In genomic region chr4:111432013-111432412, GRCm38 (mm10) we compare ENCODE assay signal across 25 mouse cellular contexts. TPM values are rescaled to one million over a fixed set of nuclear protein-coding genes. Genes with fewer than 3 reads are reported as not detected.
DNase-seq lines count a peak whose midpoint lies in the region; ATAC-seq and TF ChIP-seq lines count a peak whose summit lies in the region.
"Had no signal": no experiment of that assay in that cellular context is flagged by ENCODE, and none has a peak within 500 bp of the region (broad histone marks: within the 10 kb centered on the region; RNA-seq: fewer than 3 reads in every experiment).

No protein-coding gene starts in this region.

- TF ChIP-seq EP300 in stomach, postnatal 0 days (optimal IDR thresholded peaks at IDR 0.05), result no peak

- H3K4me1 ChIP-seq in embryonic facial prominence, embryonic 14.5 days (ENCODE audit: control insufficient read depth, insufficient read depth, low read length), result peaks cover 5% of the 10 kb centered on the region; the same call in 1 of the 2 replicates
- peaks cover 10% of the 10 kb centered on the region; the same call in 1 of the 2 replicates for H3K4me1 ChIP-seq in embryonic facial prominence, embryonic 10.5 days
- no peaks in the 10 kb centered on the region for H3K4me1 ChIP-seq in hindbrain, embryonic 16.5 days (ENCODE audit: control insufficient read depth, insufficient read depth, low read depth, low read length)
- peaks cover 10% of the 10 kb centered on the region; the same call in 1 of the 2 replicates for H3K4me1 ChIP-seq in hindbrain, embryonic 10.5 days (replicated peaks)
- no peaks in the 10 kb centered on the region for H3K4me1 ChIP-seq in midbrain, embryonic 11.5 days (ENCODE audit: control insufficient read depth, insufficient read depth, low read length)
- no peaks in the 10 kb centered on the region for H3K4me1 ChIP-seq in midbrain, postnatal 0 days (ENCODE audit: insufficient read depth, low read length)
- peaks cover 7% of the 10 kb centered on the region for H3K4me1 ChIP-seq in stomach, embryonic 16.5 days (ENCODE audit: control insufficient read depth, insufficient read depth, low read length)
- H3K4me1 ChIP-seq in stomach, postnatal 0 days (replicated peaks; ENCODE audit: control insufficient read depth, insufficient read depth), result peaks cover 11% of the 10 kb centered on the region
- H3K4me1 ChIP-seq: forebrain, embryonic 13.5 days; forebrain, embryonic 15.5 days had no signal

- no peak overlapping the region for H3K4me2 ChIP-seq in embryonic facial prominence, embryonic 14.5 days (ENCODE audit: low read depth, low read length)
- no peak overlapping the region for H3K4me2 ChIP-seq in hindbrain, embryonic 16.5 days (ENCODE audit: low read length)
- H3K4me2 ChIP-seq in midbrain, embryonic 11.5 days, result no peak overlapping the region
- H3K4me2 ChIP-seq in midbrain, postnatal 0 days (ENCODE audit: low read depth, low read length, poor library complexity, severe bottlenecking), result no peak overlapping the region
- H3K4me2 ChIP-seq in stomach, embryonic 16.5 days (ENCODE audit: low read depth, low read length), result no peak overlapping the region
- no peak overlapping the region for H3K4me2 ChIP-seq in stomach, postnatal 0 days (replicated peaks; ENCODE audit: low read depth)
- H3K4me2 ChIP-seq: embryonic facial prominence, embryonic 13.5 days; forebrain, embryonic 13.5 days; forebrain, embryonic 15.5 days had no signal

- H3K9me3 ChIP-seq in embryonic facial prominence, embryonic 14.5 days (ENCODE audit: control insufficient read depth, low read length), result no peaks in the 10 kb centered on the region
- no peaks in the 10 kb centered on the region for H3K9me3 ChIP-seq in embryonic facial prominence, embryonic 10.5 days
- no peaks in the 10 kb centered on the region for H3K9me3 ChIP-seq in hindbrain, embryonic 16.5 days (ENCODE audit: control insufficient read depth, low read length)
- no peaks in the 10 kb centered on the region for H3K9me3 ChIP-seq in hindbrain, embryonic 10.5 days
- no peaks in the 10 kb centered on the region for H3K9me3 ChIP-seq in midbrain, embryonic 11.5 days (ENCODE audit: control insufficient read depth, low read length)
- H3K9me3 ChIP-seq in midbrain, postnatal 0 days (ENCODE audit: low read length), result no peaks in the 10 kb centered on the region
- H3K9me3 ChIP-seq in stomach, embryonic 16.5 days (replicated peaks; ENCODE audit: control insufficient read depth, low read length), result no peaks in the 10 kb centered on the region
- no peaks in the 10 kb centered on the region for H3K9me3 ChIP-seq in stomach, postnatal 0 days (ENCODE audit: control insufficient read depth, low read length)
- H3K9me3 ChIP-seq: embryonic facial prominence, embryonic 13.5 days; forebrain, embryonic 13.5 days; forebrain, embryonic 15.5 days had no signal

- no peak overlapping the region for H3K9ac ChIP-seq in embryonic facial prominence, embryonic 14.5 days (ENCODE audit: low read depth, low read length)
- no peak overlapping the region for H3K9ac ChIP-seq in hindbrain, embryonic 16.5 days (ENCODE audit: low read depth, low read length)
- no peak overlapping the region for H3K9ac ChIP-seq in midbrain, embryonic 11.5 days (ENCODE audit: low read length)
- H3K9ac ChIP-seq in midbrain, postnatal 0 days (replicated peaks; ENCODE audit: low read length, poor library complexity, severe bottlenecking), result no peak overlapping the region
- H3K9ac ChIP-seq in stomach, embryonic 16.5 days (ENCODE audit: low read length), result no peak overlapping the region
- no peak overlapping the region for H3K9ac ChIP-seq in stomach, postnatal 0 days (ENCODE audit: low read length)
- H3K9ac ChIP-seq: embryonic facial prominence, embryonic 13.5 days; forebrain, embryonic 13.5 days; forebrain, embryonic 15.5 days had no signal

- no peak overlapping the region for H3K27ac ChIP-seq in embryonic facial prominence, embryonic 14.5 days (replicated peaks; ENCODE audit: low read depth, low read length)
- H3K27ac ChIP-seq in embryonic facial prominence, embryonic 10.5 days (replicated peaks), result no peak overlapping the region
- H3K27ac ChIP-seq in hindbrain, embryonic 16.5 days (ENCODE audit: low read depth, low read length), result no peak overlapping the region
- no peak overlapping the region for H3K27ac ChIP-seq in hindbrain, embryonic 10.5 days
- H3K27ac ChIP-seq in midbrain, embryonic 11.5 days (ENCODE audit: low read depth, low read length), result no peak overlapping the region
- no peak overlapping the region for H3K27ac ChIP-seq in midbrain, postnatal 0 days (ENCODE audit: low read depth, low read length)
- H3K27ac ChIP-seq in stomach, embryonic 16.5 days (ENCODE audit: low read length), result no peak overlapping the region
- H3K27ac ChIP-seq in stomach, postnatal 0 days (replicated peaks), result no peak overlapping the region
- H3K27ac ChIP-seq: embryonic facial prominence, embryonic 13.5 days; forebrain, embryonic 13.5 days; forebrain, embryonic 15.5 days had no signal

- no peak for DNase-seq in embryonic facial prominence, embryonic 14.5 days (ENCODE audit: low spot score)
- no peak for DNase-seq in embryonic facial prominence, embryonic 10.5 days (ENCODE audit: low spot score)
- no peak for DNase-seq in hindbrain, embryonic 10.5 days (ENCODE audit: low spot score)
- peak; percentile 23 for DNase-seq in midbrain, embryonic 11.5 days (ENCODE audit: low spot score, missing footprints)
- no peak for DNase-seq in midbrain, postnatal 0 days (ENCODE audit: low spot score)
- no peak for DNase-seq in stomach, postnatal 0 days (ENCODE audit: low spot score)
- DNase-seq: adrenal gland, adult 8-10 months; adrenal gland, postnatal 14 days; adrenal gland, postnatal 36 days; B cell, adult 2 months; cerebellum, adult 11-12 months; cerebellum, adult 2 months; cerebellum, adult 9-10 months; cerebellum, postnatal 10 days; cerebellum, postnatal 25 days had no signal

- 0 out of 2 replicates have a peak, but pooled peaks have one; percentile 17 for ATAC-seq in embryonic facial prominence, embryonic 14.5 days (ENCODE audit: low read depth)
- ATAC-seq in hindbrain, embryonic 16.5 days, result peak; percentile 32; the same call in 1 of the 2 replicates
- ATAC-seq in midbrain, embryonic 11.5 days (ENCODE audit: low FRiP score), result no peak
- ATAC-seq in midbrain, postnatal 0 days (ENCODE audit: low FRiP score), result no peak
- ATAC-seq in stomach, embryonic 16.5 days (ENCODE audit: insufficient read depth, low FRiP score), result peak; percentile 51; the same call in 1 of the 2 replicates
- ATAC-seq in stomach, postnatal 0 days (ENCODE audit: low FRiP score, low TSS enrichment), result no peak
- ATAC-seq: activated CD4-positive, CD25-positive, alpha-beta regulatory T cell, adult 4 months; CD4-positive, CD25-positive, alpha-beta regulatory T cell, adult 4 months; forebrain, embryonic 13.5 days; forebrain, embryonic 15.5 days; Patski had no signal

- no peak overlapping the region for H3K4me3 ChIP-seq in embryonic facial prominence, embryonic 14.5 days (ENCODE audit: low read depth, low read length)
- H3K4me3 ChIP-seq in embryonic facial prominence, embryonic 10.5 days, result no peak overlapping the region
- H3K4me3 ChIP-seq in hindbrain, embryonic 16.5 days (ENCODE audit: low read length), result no peak overlapping the region
- no peak overlapping the region for H3K4me3 ChIP-seq in hindbrain, embryonic 10.5 days
- no peak overlapping the region for H3K4me3 ChIP-seq in midbrain, embryonic 11.5 days (ENCODE audit: low read depth, low read length)
- no peak overlapping the region for H3K4me3 ChIP-seq in midbrain, postnatal 0 days (ENCODE audit: low read depth, low read length)
- no peak overlapping the region for H3K4me3 ChIP-seq in stomach, embryonic 16.5 days (replicated peaks; ENCODE audit: low read length)
- no peak overlapping the region for H3K4me3 ChIP-seq in stomach, postnatal 0 days (ENCODE audit: low read depth, low read length)
- H3K4me3 ChIP-seq: embryonic facial prominence, embryonic 13.5 days; forebrain, embryonic 13.5 days; forebrain, embryonic 15.5 days had no signal

- no peak for TF ChIP-seq CTCF in midbrain, postnatal 0 days (IDR thresholded peaks at IDR 0.05)
- no peak for TF ChIP-seq CTCF in stomach, postnatal 0 days (IDR thresholded peaks at IDR 0.05; ENCODE audit: low read depth)

- peaks cover 64% of the 10 kb centered on the region for H3K36me3 ChIP-seq in embryonic facial prominence, embryonic 14.5 days (ENCODE audit: control insufficient read depth, insufficient read depth, low read length)
- peaks cover 67% of the 10 kb centered on the region for H3K36me3 ChIP-seq in embryonic facial prominence, embryonic 10.5 days (replicated peaks)
- peaks cover 14% of the 10 kb centered on the region for H3K36me3 ChIP-seq in hindbrain, embryonic 16.5 days (ENCODE audit: control insufficient read depth, insufficient read depth, low read length)
- peaks cover 70% of the 10 kb centered on the region for H3K36me3 ChIP-seq in hindbrain, embryonic 10.5 days
- peaks cover 3% of the 10 kb centered on the region; the same call in 1 of the 2 replicates for H3K36me3 ChIP-seq in midbrain, embryonic 11.5 days (ENCODE audit: control insufficient read depth, insufficient read depth, low read length)
- peaks cover 27% of the 10 kb centered on the region; the same call in 1 of the 2 replicates for H3K36me3 ChIP-seq in midbrain, postnatal 0 days (ENCODE audit: insufficient read depth, low read length)
- H3K36me3 ChIP-seq in stomach, embryonic 16.5 days (ENCODE audit: control insufficient read depth, insufficient read depth, low read length), result peaks cover 10% of the 10 kb centered on the region; the same call in 1 of the 2 replicates
- peaks cover 5% of the 10 kb centered on the region; the same call in 1 of the 2 replicates for H3K36me3 ChIP-seq in stomach, postnatal 0 days (ENCODE audit: control insufficient read depth, insufficient read depth, low read length)
- H3K36me3 ChIP-seq: G1E had no signal

- H3K27me3 ChIP-seq in embryonic facial prominence, embryonic 14.5 days (replicated peaks; ENCODE audit: control insufficient read depth, insufficient read depth, low read length), result no peaks in the 10 kb centered on the region
- H3K27me3 ChIP-seq in embryonic facial prominence, embryonic 10.5 days (replicated peaks; ENCODE audit: low read depth, poor library complexity, severe bottlenecking), result no peaks in the 10 kb centered on the region
- H3K27me3 ChIP-seq in hindbrain, embryonic 16.5 days (replicated peaks; ENCODE audit: control insufficient read depth, insufficient read depth, low read length), result no peaks in the 10 kb centered on the region
- H3K27me3 ChIP-seq in hindbrain, embryonic 10.5 days (ENCODE audit: insufficient read depth, poor library complexity, severe bottlenecking), result no peaks in the 10 kb centered on the region
- no peaks in the 10 kb centered on the region for H3K27me3 ChIP-seq in midbrain, embryonic 11.5 days (ENCODE audit: control insufficient read depth, insufficient read depth, low read length)
- H3K27me3 ChIP-seq in midbrain, postnatal 0 days (ENCODE audit: insufficient read depth, low read length), result no peaks in the 10 kb centered on the region
- no peaks in the 10 kb centered on the region for H3K27me3 ChIP-seq in stomach, embryonic 16.5 days (ENCODE audit: control insufficient read depth, insufficient read depth, low read length)
- no peaks in the 10 kb centered on the region for H3K27me3 ChIP-seq in stomach, postnatal 0 days (ENCODE audit: control insufficient read depth, insufficient read depth, low read length)
- H3K27me3 ChIP-seq: CH12.LX; embryonic facial prominence, embryonic 13.5 days; forebrain, embryonic 13.5 days; forebrain, embryonic 15.5 days; Patski had no signal

- 78% methylated on average over 5 of the region's 5 CpGs for WGBS in embryonic facial prominence, embryonic 14.5 days
- WGBS in embryonic facial prominence, embryonic 10.5 days, result 71% methylated on average over 5 of the region's 5 CpGs
- WGBS in hindbrain, embryonic 16.5 days, result 69% methylated on average over 5 of the region's 5 CpGs
- WGBS in hindbrain, embryonic 10.5 days, result 80% methylated on average over 5 of the region's 5 CpGs
- 81% methylated on average over 5 of the region's 5 CpGs for WGBS in midbrain, embryonic 11.5 days
- WGBS in midbrain, postnatal 0 days, result 78% methylated on average over 5 of the region's 5 CpGs
- 54% methylated on average over 5 of the region's 5 CpGs for WGBS in stomach, embryonic 16.5 days
- WGBS in stomach, postnatal 0 days, result 56% methylated on average over 5 of the region's 5 CpGs

RNA-seq across cellular contexts. Expression of gene Bend5, which starts 17.2 kb away (rescaled TPM):
- polyA plus RNA-seq in embryonic facial prominence, embryonic 14.5 days (2014; fragmentation: Nextera tagmentation; extraction: Ambion mirVana), result 63.6 and 68.5 TPM in 2 replicates
- polyA plus RNA-seq in embryonic facial prominence, embryonic 10.5 days (2016; fragmentation: Nextera tagmentation; extraction: Ambion mirVana), result 31.0 and 35.8 TPM in 2 replicates
- 44.9 and 49.8 TPM in 2 replicates for polyA plus RNA-seq in hindbrain, embryonic 16.5 days (2015; fragmentation: Nextera tagmentation; extraction: Ambion mirVana)
- polyA plus RNA-seq in hindbrain, embryonic 10.5 days (2016; fragmentation: Nextera tagmentation; extraction: Ambion mirVana), result 25.6 and 35.7 TPM in 2 replicates
- 35.4 and 39.9 TPM in 2 replicates for polyA plus RNA-seq in midbrain, embryonic 11.5 days (2014; fragmentation: Nextera tagmentation; extraction: Ambion mirVana)
- 46.5 and 50.8 TPM in 2 replicates for total RNA-seq in midbrain, postnatal 0 days (2014; rRNA removed)
- polyA plus RNA-seq in midbrain, postnatal 0 days (2015; fragmentation: Nextera tagmentation; extraction: Ambion mirVana), result 61.4 and 65.1 TPM in 2 replicates
- polyA plus RNA-seq in stomach, embryonic 16.5 days (2015; fragmentation: Nextera tagmentation; extraction: Ambion mirVana), result 25.0 and 29.3 TPM in 2 replicates
- 21.7 and 22.7 TPM in 2 replicates for polyA plus RNA-seq in stomach, postnatal 0 days (2015; fragmentation: Nextera tagmentation; extraction: Ambion mirVana)
- total RNA-seq: G1E had no signal
- polyA plus RNA-seq: G1E had no signal

Comparison
In these comparisons a context has a peak if more than half of its experiments do, and no peak if none do; other contexts are left out.
1. ATAC-seq: peak in embryonic facial prominence, embryonic 14.5 days (single experiment), hindbrain, embryonic 16.5 days (single experiment) and stomach, embryonic 16.5 days (single experiment); none in midbrain, embryonic 11.5 days (single experiment), midbrain, postnatal 0 days (single experiment) and stomach, postnatal 0 days (single experiment).